Mouse (Mus musculus): ENCODE data around the gene Rpl22l1.
"Not testable (repeated sequence)": the region's sequence is repeated elsewhere in the genome, so short reads cannot be mapped to it uniquely, and the experiment has no call there.

Gene Rpl22l1

GRCm38 (mm10) chr3:28841886-28842649 lies 36.8 kb downstream of the Rpl22l1 start:
- no peak for DNase-seq

GRCm38 (mm10) chr3:28843231-28843630 lies 38.0 kb downstream of the Rpl22l1 start:
- no peak for DNase-seq

GRCm38 (mm10) chr3:28847115-28847514 lies 41.9 kb downstream of the Rpl22l1 start:
- no peak for DNase-seq

GRCm38 (mm10) chr3:28852174-28852573 lies 46.9 kb downstream of the Rpl22l1 start:
- not testable (repeated sequence) for DNase-seq

All from cerebellum, postnatal 25 days (tissue).